Mouse (Mus musculus) intestine, embryonic 16.5 days (tissue): ENCODE results near the gene Tmem203. TPM values are rescaled to one million over a fixed set of nuclear protein-coding genes. Genes with fewer than 3 reads are reported as not detected.

ENCODE experiments used
- ATAC-seq: fragments of 200-750 bp; cut with Nextera tagmentation; 2 replicates; pipeline ENCODE4 v1.8.0; 2017; ENCODE audit warnings: moderate TSS enrichment, moderate library complexity
- H3K27ac ChIP-seq: fragments of 300-500 bp; sonication (generic); 2 replicates; pipeline ENCODE4 v1.5.1; 2014; ENCODE audit warnings: mild to moderate bottlenecking, low read length
- H3K27me3 ChIP-seq: fragments of 300-500 bp; sonication (generic); replicated peaks from 2 replicates; pipeline ENCODE4 v1.6.1; 2014; ENCODE audit warnings: low read length, control low read depth, mixed read lengths; ENCODE audit not compliant: control insufficient read depth, insufficient read depth
- H3K36me3 ChIP-seq: fragments of 300-500 bp; sonication (generic); 2 replicates; pipeline ENCODE4 v1.6.1; 2014; ENCODE audit warnings: low read length, control low read depth; ENCODE audit not compliant: control insufficient read depth, insufficient read depth
- H3K4me1 ChIP-seq: fragments of 300-500 bp; sonication (generic); 2 replicates; pipeline ENCODE4 v1.6.1; 2014; ENCODE audit warnings: low read length, control low read depth, mixed read lengths; ENCODE audit not compliant: control insufficient read depth, insufficient read depth
- H3K4me2 ChIP-seq: fragments of 300-500 bp; sonication (generic); 2 replicates; pipeline ENCODE4 v1.6.1; 2014; ENCODE audit warnings: low read depth, low read length, control low read depth
- H3K4me3 ChIP-seq: fragments of 300-500 bp; sonication (generic); 2 replicates; pipeline ENCODE4 v1.5.1; 2014; ENCODE audit warnings: mild to moderate bottlenecking, low read length
- H3K9ac ChIP-seq: fragments of 300-500 bp; sonication (generic); 2 replicates; pipeline ENCODE4 v1.6.1; 2014; ENCODE audit warnings: low read depth, low read length
- H3K9me3 ChIP-seq: fragments of 300-500 bp; sonication (generic); 2 replicates; pipeline ENCODE4 v1.6.1; 2016; ENCODE audit warnings: low read length, control low read depth; ENCODE audit not compliant: control insufficient read depth
- WGBS: fragments of 180-500 bp; shearing (Covaris S2); extraction: QIAGEN DNeasy Blood & Tissue Kit; methylation state at CpG from one replicate; pipeline ENCODE4 v1.1.7; 2014; 5-methylcytosine and 5-hydroxymethylcytosine counted together
- polyA plus RNA-seq: library from polyadenylated mRNA; unstranded; fragments of >200 nt; fragmentation: Nextera tagmentation; extraction: Ambion mirVana; gene quantifications from 2 replicates; pipeline ENCODE4 v1.2.1, GENCODE M21; 2015

The Tmem203 gene
- polyA plus RNA-seq: 22.3 and 23.1 TPM in 2 replicates

DNA sequence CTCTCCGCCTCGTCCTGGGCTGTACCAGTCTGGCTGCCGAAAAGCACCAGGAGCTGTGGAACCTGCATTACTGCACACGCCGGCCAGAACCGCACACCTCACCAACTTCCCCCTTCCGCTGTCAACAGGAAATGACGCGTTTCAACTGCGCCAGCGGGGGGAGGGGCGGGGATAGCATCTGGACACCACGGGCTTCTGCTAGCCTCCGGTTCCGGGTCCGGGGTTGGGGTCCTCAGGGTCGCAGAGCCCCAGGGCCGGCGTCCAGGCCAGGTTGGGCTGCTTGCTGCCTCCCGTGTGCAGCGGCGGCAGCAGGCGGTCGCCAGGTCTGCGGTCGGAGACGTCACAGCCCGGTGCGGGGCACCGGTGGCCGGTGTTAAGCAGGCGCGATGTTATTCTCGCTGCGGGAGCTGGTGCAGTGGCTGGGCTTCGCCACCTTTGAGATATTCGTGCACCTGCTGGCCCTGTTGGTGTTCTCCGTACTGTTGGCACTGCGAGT, at the start of gene Tmem203:
Gene Tmem203, plus strand, starts transcription at position 156 of the 496 bp plus-strand sequence.
- peak; percentile 87 for ATAC-seq
- H3K4me3 ChIP-seq: peak within 1 kb of the TSS; percentile 100
- peak within 1 kb of the TSS; percentile 95 for H3K9ac ChIP-seq
- WGBS: under 1% methylated on average over 39 of the region's 39 CpGs
- H3K4me1 ChIP-seq: peaks cover 14% of the 10 kb centered on the region
- H3K9me3 ChIP-seq: no peaks in the 10 kb centered on the region
- H3K27me3 ChIP-seq: no peaks in the 10 kb centered on the region
- no peaks in the 10 kb centered on the region for H3K36me3 ChIP-seq
- peak within 1 kb of the TSS; percentile 97 for H3K4me2 ChIP-seq
- peak within 1 kb of the TSS; percentile 86 for H3K27ac ChIP-seq

DNA sequence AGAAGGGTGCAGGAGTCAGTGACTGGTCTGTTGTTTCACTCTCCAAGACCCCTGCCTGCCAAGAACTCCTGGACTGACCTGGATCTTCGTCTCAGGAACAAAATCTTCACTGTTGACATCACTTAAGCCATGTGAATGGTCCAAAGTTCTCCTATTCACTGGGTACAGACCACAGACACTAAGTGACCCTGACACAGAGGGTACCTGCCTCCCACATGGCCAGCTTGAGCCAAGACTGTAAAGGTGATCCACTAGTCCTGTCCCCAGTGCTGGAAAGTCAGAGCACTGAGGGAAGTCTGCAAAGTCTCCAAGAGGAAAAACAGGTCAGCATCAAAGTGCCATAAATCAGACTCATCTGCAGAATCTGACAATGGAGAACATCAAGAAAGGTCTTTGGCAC, 47.6 kb upstream of the Tmem203 start:
- WGBS: 77% methylated on average over 1 of the region's 1 CpGs
- Histone ChIP-seq H3K27ac (no peak overlapping the region), H3K27me3 (no peaks in the 10 kb centered on the region), H3K9me3 (no peaks in the 10 kb centered on the region), H3K4me1 (peaks cover 14% of the 10 kb centered on the region), H3K4me2 (no peak overlapping the region), H3K9ac (no peak overlapping the region), H3K4me3 (no peak overlapping the region), H3K36me3 (peaks cover 19% of the 10 kb centered on the region)
- no peak for ATAC-seq

DNA sequence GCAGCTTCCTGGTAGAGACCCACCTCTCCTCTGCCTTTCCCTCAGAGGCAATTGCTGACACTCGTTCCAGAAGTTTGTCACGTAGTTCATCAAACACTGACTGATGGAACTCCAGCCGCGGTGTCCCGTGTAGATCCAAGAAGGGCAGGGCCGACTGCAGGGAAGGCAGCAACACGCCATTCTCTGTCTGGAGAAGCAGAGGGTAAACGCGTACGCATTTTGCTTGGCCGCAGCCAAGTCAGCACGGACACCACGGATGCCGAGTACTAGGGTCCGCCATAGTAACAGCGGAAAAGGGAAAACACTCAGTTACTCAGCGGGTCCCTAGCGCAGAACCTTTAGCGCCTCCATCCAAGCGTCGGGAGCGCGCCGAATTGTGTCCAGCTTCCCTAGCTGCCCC, 44.6 kb upstream of the Tmem203 start:
- WGBS: under 1% methylated on average over 24 of the region's 24 CpGs
- Histone ChIP-seq H3K9ac (peak overlapping the region; percentile 97), H3K4me1 (peaks cover 18% of the 10 kb centered on the region), H3K9me3 (no peaks in the 10 kb centered on the region), H3K4me2 (peak overlapping the region; percentile 90), H3K4me3 (peak overlapping the region; percentile 96), H3K27me3 (no peaks in the 10 kb centered on the region), H3K36me3 (peaks cover 7% of the 10 kb centered on the region; the same call in 1 of the 2 replicates), H3K27ac (peak overlapping the region; percentile 84)
- ATAC-seq: no peak; the same call in none of the 2 replicates

DNA sequence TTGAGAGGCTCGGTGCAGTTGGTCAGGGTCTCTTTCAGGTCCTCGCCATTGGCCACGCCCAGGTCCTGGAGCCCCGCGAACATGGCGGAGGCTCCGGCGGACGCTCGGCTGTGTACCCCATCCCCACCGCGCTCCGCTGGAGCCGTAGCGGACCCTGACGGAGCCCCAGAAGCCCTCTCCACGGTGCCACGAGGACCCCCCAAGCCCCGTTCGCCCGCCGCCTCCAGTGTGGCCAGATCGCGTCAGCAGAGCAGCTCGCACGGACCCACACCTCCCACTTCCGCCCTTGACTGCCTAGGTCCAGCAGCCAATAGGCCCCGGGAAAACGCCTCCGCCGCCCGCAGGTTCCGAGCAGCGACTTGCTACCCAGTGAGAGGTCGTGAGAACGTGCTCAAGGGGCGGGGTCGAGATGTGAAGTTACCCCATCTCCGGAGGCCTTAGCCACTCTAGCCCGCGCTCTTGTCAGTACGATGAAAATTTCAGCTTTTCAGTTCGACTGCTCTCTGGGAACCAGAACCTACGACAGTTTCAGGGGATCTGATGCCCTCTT, 44.0 kb upstream of the Tmem203 start, which contains the start of gene Nelfb:
Gene Nelfb, minus strand, starts transcription at position 369 of the 550 bp plus-strand sequence.
- peak within 1 kb of the TSS; percentile 90 for H3K4me2 ChIP-seq
- no peaks in the 10 kb centered on the region for H3K27me3 ChIP-seq
- peak; percentile 95 for ATAC-seq
- H3K9me3 ChIP-seq: no peaks in the 10 kb centered on the region
- WGBS: under 1% methylated on average over 44 of the region's 44 CpGs
- peaks cover 7% of the 10 kb centered on the region; the same call in 1 of the 2 replicates for H3K36me3 ChIP-seq
- peak within 1 kb of the TSS; percentile 96 for H3K4me3 ChIP-seq
- H3K27ac ChIP-seq: peak within 1 kb of the TSS; percentile 84
- peak within 1 kb of the TSS; percentile 97 for H3K9ac ChIP-seq
- H3K4me1 ChIP-seq: peaks cover 18% of the 10 kb centered on the region

DNA sequence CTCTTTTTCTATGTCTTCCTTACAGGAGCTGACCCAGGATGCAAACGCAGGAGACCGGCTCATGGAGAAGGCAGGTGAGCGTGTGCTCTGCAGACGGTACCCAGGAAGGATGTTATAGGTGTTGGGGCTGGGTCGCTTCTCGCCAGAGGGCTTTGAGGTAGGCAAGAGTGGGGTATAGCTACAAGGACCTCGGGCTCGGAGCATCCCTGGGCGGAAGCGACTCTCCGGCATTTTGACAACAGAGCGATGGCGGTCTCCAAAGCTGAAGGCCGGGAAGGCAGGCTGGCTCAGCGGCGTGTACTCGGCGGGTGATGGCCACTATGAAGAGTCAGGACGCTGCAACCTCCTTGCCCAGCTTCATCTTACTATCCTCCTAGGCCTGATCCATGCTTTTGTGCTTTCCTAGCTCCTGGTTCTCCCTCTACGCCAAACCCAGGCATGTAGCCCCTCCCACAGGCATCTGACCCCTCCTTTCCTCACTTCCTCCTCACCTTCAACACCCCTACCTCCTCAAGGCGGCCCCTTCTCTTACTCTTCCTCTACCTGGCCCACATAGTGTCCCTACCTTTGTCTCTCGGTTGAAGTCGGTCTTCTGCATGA, 41.9 kb upstream of the Tmem203 start:
- 60% methylated on average over 23 of the region's 23 CpGs for WGBS
- H3K4me2 ChIP-seq: no peak overlapping the region
- H3K27ac ChIP-seq: no peak overlapping the region
- no peak overlapping the region for H3K9ac ChIP-seq
- H3K36me3 ChIP-seq: no peaks in the 10 kb centered on the region
- H3K9me3 ChIP-seq: no peaks in the 10 kb centered on the region
- no peak for ATAC-seq
- H3K4me3 ChIP-seq: no peak overlapping the region
- no peaks in the 10 kb centered on the region for H3K27me3 ChIP-seq
- peaks cover 18% of the 10 kb centered on the region for H3K4me1 ChIP-seq

DNA sequence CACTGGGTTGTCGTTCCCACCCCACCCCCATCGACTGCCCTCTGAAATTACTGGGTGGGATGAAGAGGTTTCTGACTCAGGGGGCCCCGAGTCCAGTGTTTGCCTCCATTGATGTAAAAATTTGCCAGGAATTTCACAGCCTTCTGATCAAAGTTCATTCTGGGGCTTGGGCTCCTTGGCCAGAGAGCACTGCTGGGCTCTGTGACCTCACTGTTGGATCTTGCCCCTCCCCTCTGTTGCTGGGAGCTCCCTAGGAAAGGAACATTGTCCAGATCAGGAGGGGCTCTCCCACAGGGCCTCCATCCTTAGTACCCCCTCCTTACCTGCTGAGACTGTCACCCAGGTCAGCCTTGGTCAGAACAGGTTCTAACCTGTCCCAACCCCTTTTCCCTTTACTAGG, 40.8 kb upstream of the Tmem203 start, which contains the start of gene Stpg3:
Gene Stpg3, minus strand, starts transcription at position 194 of the 400 bp plus-strand sequence.
- no peak within 1 kb of the TSS for H3K9ac ChIP-seq
- no peaks in the 10 kb centered on the region for H3K27me3 ChIP-seq
- no peak within 1 kb of the TSS for H3K27ac ChIP-seq
- H3K36me3 ChIP-seq: no peaks in the 10 kb centered on the region
- ATAC-seq: no peak; the same call in 1 of the 2 replicates
- H3K4me2 ChIP-seq: no peak within 1 kb of the TSS
- no peaks in the 10 kb centered on the region for H3K9me3 ChIP-seq
- H3K4me3 ChIP-seq: no peak within 1 kb of the TSS
- WGBS: 52% methylated on average over 3 of the region's 3 CpGs
- peaks cover 15% of the 10 kb centered on the region for H3K4me1 ChIP-seq

DNA sequence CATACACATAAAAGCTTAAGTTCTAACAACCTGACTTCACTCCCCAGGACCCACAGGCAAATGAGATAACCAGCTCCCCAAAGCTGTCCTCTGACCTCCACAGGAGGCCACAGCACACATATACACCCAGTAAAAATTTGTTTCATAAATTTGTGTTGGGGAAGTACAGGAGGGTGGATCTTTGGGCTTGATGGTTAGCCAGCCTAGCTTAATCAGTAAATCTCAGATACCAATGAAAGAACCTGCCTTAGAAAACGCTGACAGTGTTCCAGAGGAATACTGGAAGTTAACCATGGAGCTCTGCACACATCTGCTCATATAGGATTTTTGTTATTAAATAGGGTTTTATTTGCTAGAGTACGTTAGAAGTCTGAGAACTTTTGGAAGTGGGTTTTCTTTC, 37.6 kb upstream of the Tmem203 start:
- H3K4me1 ChIP-seq: peaks cover 10% of the 10 kb centered on the region; the same call in 1 of the 2 replicates
- H3K27me3 ChIP-seq: no peaks in the 10 kb centered on the region
- 57% methylated on average over 2 of the region's 2 CpGs for WGBS
- no peak for ATAC-seq
- H3K27ac ChIP-seq: no peak overlapping the region
- no peak overlapping the region for H3K9ac ChIP-seq
- no peak overlapping the region for H3K4me2 ChIP-seq
- H3K36me3 ChIP-seq: 0 out of 2 replicates have a peak, but pooled peaks cover 4% of the 10 kb centered on the region
- H3K4me3 ChIP-seq: no peak overlapping the region
- H3K9me3 ChIP-seq: no peaks in the 10 kb centered on the region

DNA sequence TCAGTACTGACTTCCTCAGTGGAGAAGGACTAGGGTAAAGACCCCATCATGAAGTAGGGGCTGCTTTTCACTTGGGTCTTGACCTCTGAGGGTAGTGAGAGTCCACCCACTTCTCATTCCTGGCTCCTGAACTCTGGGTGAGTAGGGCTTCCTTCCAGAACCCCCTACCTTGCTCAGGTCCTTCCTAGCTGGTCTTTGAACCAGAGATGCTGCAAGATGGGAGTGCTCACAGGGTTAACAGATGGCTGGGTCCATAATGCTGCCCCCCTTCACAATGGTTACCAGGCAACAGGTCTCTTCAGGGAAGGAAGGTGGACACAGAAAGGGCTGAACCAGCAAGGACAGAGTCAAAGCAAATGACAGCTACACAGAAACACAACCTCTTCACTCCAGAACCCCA, 36.8 kb upstream of the Tmem203 start, which contains the start of gene Fam166a:
Gene Fam166a, plus strand, starts transcription at position 301 of the 400 bp plus-strand sequence.
- H3K9me3 ChIP-seq: no peaks in the 10 kb centered on the region
- 0 out of 2 replicates have a peak, but pooled peaks cover 4% of the 10 kb centered on the region for H3K36me3 ChIP-seq
- H3K4me2 ChIP-seq: no peak within 1 kb of the TSS
- H3K9ac ChIP-seq: no peak within 1 kb of the TSS
- H3K27me3 ChIP-seq: no peaks in the 10 kb centered on the region
- no peak for ATAC-seq
- peaks cover 13% of the 10 kb centered on the region; the same call in 1 of the 2 replicates for H3K4me1 ChIP-seq
- no peak within 1 kb of the TSS for H3K4me3 ChIP-seq
- H3K27ac ChIP-seq: no peak within 1 kb of the TSS

DNA sequence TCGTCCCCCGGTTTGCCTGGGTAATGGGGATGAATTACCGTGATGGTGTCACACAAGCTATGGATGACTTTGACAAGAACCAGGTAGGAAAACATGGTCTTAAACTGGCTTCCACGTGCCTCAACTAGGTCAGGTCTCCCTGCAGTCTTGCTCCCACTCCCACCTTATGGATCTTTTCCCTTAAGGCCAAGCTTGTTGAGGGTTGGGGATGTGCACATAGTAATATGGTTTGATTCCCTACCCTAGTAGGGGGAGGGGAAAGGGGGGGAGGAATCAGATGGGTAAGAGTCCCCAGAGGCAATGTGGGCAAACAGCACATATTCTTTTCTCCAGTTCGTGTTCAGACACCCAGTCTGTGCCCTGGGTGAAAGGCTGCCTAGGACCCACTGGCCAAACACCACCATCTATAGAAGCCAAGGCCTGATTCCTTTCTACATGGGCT, 33.9 kb upstream of the Tmem203 start:
- ATAC-seq: no peak
- Histone ChIP-seq H3K27me3 (no peaks in the 10 kb centered on the region), H3K4me3 (no peak overlapping the region), H3K9me3 (no peaks in the 10 kb centered on the region), H3K36me3 (0 out of 2 replicates have a peak, but pooled peaks cover 4% of the 10 kb centered on the region), H3K27ac (no peak overlapping the region), H3K4me2 (no peak overlapping the region), H3K4me1 (peaks cover 20% of the 10 kb centered on the region), H3K9ac (no peak overlapping the region)
- 67% methylated on average over 5 of the region's 5 CpGs for WGBS
